Mouse (Mus musculus) stomach, embryonic 14.5 days (tissue): ENCODE data around the gene Ttc7b. TPM values are rescaled to one million over a fixed set of nuclear protein-coding genes. Genes with fewer than 3 reads are reported as not detected.

ENCODE experiments used
- ATAC-seq: fragments of 200-750 bp; cut with Nextera tagmentation; 2 replicates; pipeline ENCODE4 v1.8.0; 2017; ENCODE audit warnings: low read depth, moderate TSS enrichment; ENCODE audit not compliant: insufficient number of reproducible peaks, insufficient read depth, low FRiP score
- H3K27ac ChIP-seq: fragments of 300-500 bp; sonication (generic); 2 replicates; pipeline ENCODE4 v1.5.1; 2014; ENCODE audit warnings: mild to moderate bottlenecking, low read length, moderate library complexity, mixed read lengths
- H3K27me3 ChIP-seq: fragments of 300-500 bp; sonication (generic); 2 replicates; pipeline ENCODE4 v1.6.1; 2014; ENCODE audit warnings: low read length, control low read depth, mixed read lengths; ENCODE audit not compliant: control insufficient read depth, insufficient read depth
- H3K36me3 ChIP-seq: fragments of 300-500 bp; sonication (generic); 2 replicates; pipeline ENCODE4 v1.6.1; 2014; ENCODE audit warnings: mild to moderate bottlenecking, control low read depth, low read length, moderate library complexity, mixed read lengths; ENCODE audit not compliant: control insufficient read depth, insufficient read depth
- H3K4me1 ChIP-seq: fragments of 300-500 bp; sonication (generic); 2 replicates; pipeline ENCODE4 v1.6.1; 2014; ENCODE audit warnings: low read length, control low read depth, mixed read lengths; ENCODE audit not compliant: control insufficient read depth, insufficient read depth
- H3K4me2 ChIP-seq: fragments of 300-500 bp; sonication (generic); replicated peaks from 2 replicates; pipeline ENCODE4 v1.6.1; 2014; ENCODE audit warnings: low read depth, low read length, control low read depth
- H3K4me3 ChIP-seq: fragments of 300-500 bp; sonication (generic); 2 replicates; pipeline ENCODE4 v1.5.1; 2014; ENCODE audit warnings: low read depth, low read length, control low read depth
- H3K9ac ChIP-seq: fragments of 300-500 bp; sonication (generic); replicated peaks from 2 replicates; pipeline ENCODE4 v1.6.1; 2014; ENCODE audit warnings: low read depth, mild to moderate bottlenecking, control low read depth, low read length, moderate library complexity, mixed read lengths
- H3K9me3 ChIP-seq: fragments of 300-500 bp; sonication (generic); 2 replicates; pipeline ENCODE4 v1.6.1; 2016; ENCODE audit warnings: low read depth, low read length, control low read depth; ENCODE audit not compliant: control insufficient read depth
- WGBS: fragments of 180-500 bp; shearing (Covaris S2); extraction: QIAGEN DNeasy Blood & Tissue Kit; methylation state at CpG from one replicate; pipeline ENCODE4 v1.1.7; 2014; 5-methylcytosine and 5-hydroxymethylcytosine counted together
- polyA plus RNA-seq: library from polyadenylated mRNA; unstranded; fragments of >200 nt; fragmentation: Nextera tagmentation; extraction: Ambion mirVana; gene quantifications from 2 replicates; pipeline ENCODE4 v1.2.1, GENCODE M21; 2014

Gene Ttc7b
- polyA plus RNA-seq, 1 experiment from 2014 or later, result 6.4 TPM

- Histone ChIP-seq H3K4me2 (no peak overlapping the region), H3K9me3 (no peaks in the 10 kb centered on the region), H3K4me1 (0 out of 2 replicates have a peak, but pooled peaks cover 4% of the 10 kb centered on the region), H3K9ac (no peak overlapping the region), H3K27me3 (no peaks in the 10 kb centered on the region), H3K36me3 (no peaks in the 10 kb centered on the region; the same call in 1 of the 2 replicates), H3K4me3 (no peak overlapping the region), H3K27ac (no peak overlapping the region)
- no peak for ATAC-seq
- WGBS, result 87% methylated on average over 3 of the region's 3 CpGs
Measured at GRCm38 (mm10) chr12:100474661-100475321, 45.8 kb downstream of the Ttc7b start.

GRCm38 (mm10) chr12:100470295-100470694, 50.3 kb downstream of the Ttc7b start:
- ATAC-seq, result no peak
- Histone ChIP-seq H3K9ac (no peak overlapping the region), H3K4me3 (no peak overlapping the region), H3K27ac (no peak overlapping the region), H3K27me3 (no peaks in the 10 kb centered on the region), H3K4me1 (no peaks in the 10 kb centered on the region), H3K9me3 (no peaks in the 10 kb centered on the region), H3K4me2 (no peak overlapping the region), H3K36me3 (no peaks in the 10 kb centered on the region; the same call in 1 of the 2 replicates)
- 82% methylated on average over 9 of the region's 9 CpGs for WGBS

- Histone ChIP-seq H3K4me2 (no peak overlapping the region), H3K4me1 (no peaks in the 10 kb centered on the region), H3K9ac (no peak overlapping the region), H3K4me3 (no peak overlapping the region), H3K27ac (no peak overlapping the region), H3K9me3 (no peaks in the 10 kb centered on the region), H3K36me3 (no peaks in the 10 kb centered on the region; the same call in 1 of the 2 replicates), H3K27me3 (no peaks in the 10 kb centered on the region)
- ATAC-seq, result no peak
- 76% methylated on average over 7 of the region's 7 CpGs for WGBS
Measured at GRCm38 (mm10) chr12:100469503-100470293, 50.9 kb downstream of the Ttc7b start.

GRCm38 (mm10) chr12:100465101-100465715, 55.4 kb downstream of the Ttc7b start:
- Histone ChIP-seq H3K4me1 (no peaks in the 10 kb centered on the region), H3K27ac (no peak overlapping the region), H3K9ac (no peak overlapping the region), H3K36me3 (no peaks in the 10 kb centered on the region), H3K9me3 (no peaks in the 10 kb centered on the region), H3K4me2 (no peak overlapping the region), H3K4me3 (no peak overlapping the region), H3K27me3 (no peaks in the 10 kb centered on the region)
- 72% methylated on average over 1 of the region's 4 CpGs for WGBS
- no peak for ATAC-seq

- Histone ChIP-seq H3K27ac (no peak overlapping the region), H3K36me3 (0 out of 2 replicates have a peak, but pooled peaks cover 3% of the 10 kb centered on the region), H3K4me1 (no peaks in the 10 kb centered on the region), H3K9ac (no peak overlapping the region), H3K4me2 (no peak overlapping the region), H3K9me3 (no peaks in the 10 kb centered on the region), H3K4me3 (no peak overlapping the region), H3K27me3 (no peaks in the 10 kb centered on the region)
- ATAC-seq, result no peak
- WGBS, result 95% methylated on average over 7 of the region's 7 CpGs
Measured at GRCm38 (mm10) chr12:100457701-100458100, 62.9 kb downstream of the Ttc7b start.

GRCm38 (mm10) chr12:100456257-100456975, 64.2 kb downstream of the Ttc7b start:
- Histone ChIP-seq H3K4me2 (no peak overlapping the region), H3K4me1 (no peaks in the 10 kb centered on the region), H3K9ac (no peak overlapping the region), H3K4me3 (no peak overlapping the region), H3K9me3 (no peaks in the 10 kb centered on the region), H3K36me3 (0 out of 2 replicates have a peak, but pooled peaks cover 3% of the 10 kb centered on the region), H3K27me3 (no peaks in the 10 kb centered on the region), H3K27ac (no peak overlapping the region)
- ATAC-seq, result no peak
- WGBS, result 63% methylated on average over 10 of the region's 10 CpGs

GRCm38 (mm10) chr12:100455453-100455852, 65.2 kb downstream of the Ttc7b start:
- no peak for ATAC-seq

GRCm38 (mm10) chr12:100447701-100448277, 72.8 kb downstream of the Ttc7b start:
- Histone ChIP-seq H3K4me2 (no peak overlapping the region), H3K9ac (no peak overlapping the region), H3K36me3 (no peaks in the 10 kb centered on the region), H3K9me3 (no peaks in the 10 kb centered on the region), H3K27me3 (no peaks in the 10 kb centered on the region), H3K4me3 (no peak overlapping the region), H3K4me1 (no peaks in the 10 kb centered on the region), H3K27ac (no peak overlapping the region)
- ATAC-seq, result no peak
- 77% methylated on average over 12 of the region's 12 CpGs for WGBS

More at GRCm38 (mm10) chr12:100455453-100455852, 65.2 kb downstream of the Ttc7b start:
- 80% methylated on average over 2 of the region's 2 CpGs for WGBS
- H3K9ac ChIP-seq, result no peak overlapping the region
- no peak overlapping the region for H3K4me2 ChIP-seq
- H3K4me3 ChIP-seq, result no peak overlapping the region
- H3K4me1 ChIP-seq, result no peaks in the 10 kb centered on the region
- H3K36me3 ChIP-seq, result 0 out of 2 replicates have a peak, but pooled peaks cover 3% of the 10 kb centered on the region
- H3K9me3 ChIP-seq, result no peaks in the 10 kb centered on the region
- no peak overlapping the region for H3K27ac ChIP-seq
- H3K27me3 ChIP-seq, result no peaks in the 10 kb centered on the region
